Mouse (Mus musculus) ES-E14 (cell line): ENCODE measurements at regions not wholly inside any gene's neighbourhood (a gene's known extent, or its start where the extent isn't known, plus 50 kb on each side); places are given as distances from the start of the nearest gene placed in this dataset.

Source experiments
- DNase-seq: peaks from one replicate; pipeline ENCODE4 v3.0.0-alpha.2; 2013; ENCODE audit warnings: low read depth, low spot score
- H3K27ac ChIP-seq: 2 replicates; pipeline ENCODE4 v1.5.1; 2012; ENCODE audit warnings: low read depth, mild to moderate bottlenecking, low read length, moderate library complexity, mixed read lengths; ENCODE audit not compliant: poor library complexity, insufficient read depth, severe bottlenecking
- H3K36me3 ChIP-seq: 2 replicates; pipeline ENCODE4 v1.6.1; 2012; ENCODE audit warnings: mild to moderate bottlenecking, low read length, moderate library complexity, mixed read lengths; ENCODE audit not compliant: control insufficient read depth, poor library complexity, insufficient read depth, severe bottlenecking
- H3K4me1 ChIP-seq, 2 experiments: fragments of 150-350 bp in 1 of 2; sonication (generic) in 1 of 2; 2 replicates each; pipeline ENCODE4 v1.6.1; 2012; ENCODE audit warnings: low read length in 2 of 2, mild to moderate bottlenecking in 1 of 2, mixed read lengths in 1 of 2; ENCODE audit not compliant: control insufficient read depth in 2 of 2, insufficient read depth in 2 of 2, poor library complexity in 1 of 2
- H3K4me3 ChIP-seq, 2 experiments: fragments of 150-350 bp in 1 of 2; sonication (generic) in 1 of 2; 2 replicates each; pipeline ENCODE4 v1.5.1; 2012; ENCODE audit warnings: low read length in 2 of 2, low read depth in 1 of 2, mild to moderate bottlenecking in 1 of 2, mixed read lengths in 1 of 2; ENCODE audit not compliant: insufficient read depth in 1 of 2, poor library complexity in 1 of 2, severe bottlenecking in 1 of 2
- H3K9ac ChIP-seq: 2 replicates; pipeline ENCODE4 v1.6.1; 2012; ENCODE audit warnings: low read depth, mild to moderate bottlenecking, low read length, mixed read lengths; ENCODE audit not compliant: poor library complexity, insufficient read depth, severe bottlenecking
- H3K9me3 ChIP-seq: fragments of 150-350 bp; sonication (generic); 2 replicates; pipeline ENCODE4 v1.6.1; 2012; ENCODE audit warnings: low read depth, mild to moderate bottlenecking, low read length; ENCODE audit not compliant: control insufficient read depth, insufficient read depth
- CHD2 ChIP-seq: IDR thresholded peaks from 2 replicates; pipeline ENCODE4 v1.6.1; 2014; ENCODE audit warnings: mild to moderate bottlenecking, low read depth, low read length, inconsistent platforms
- HCFC1 ChIP-seq: IDR thresholded peaks from 2 replicates; pipeline ENCODE4 v1.6.1; 2012; ENCODE audit warnings: low read length, inconsistent platforms, borderline replicate concordance; ENCODE audit not compliant: insufficient read depth
- MAFK ChIP-seq: IDR thresholded peaks from 2 replicates; pipeline ENCODE4 v1.6.1; 2014; ENCODE audit warnings: mild to moderate bottlenecking, low read depth, low read length, inconsistent platforms; ENCODE audit not compliant: insufficient read depth
- ZC3H11A ChIP-seq: IDR thresholded peaks from 2 replicates; pipeline ENCODE4 v1.6.1; 2012; ENCODE audit warnings: low read depth, mild to moderate bottlenecking, inconsistent platforms, low read length, borderline replicate concordance
- ZNF384 ChIP-seq: IDR thresholded peaks from 2 replicates; pipeline ENCODE4 v1.6.1; 2012; ENCODE audit warnings: low read depth, low read length, inconsistent platforms
- in situ Hi-C, 2 experiments: fragments of 600-800 bp; cut with MboI; formaldehyde crosslinking; loops; one replicate each; pipeline ENCODE4 v1.15.1; 2025; ENCODE audit warnings: low sequenced_read_pairs in 2 of 2, inconsistent platforms in 1 of 2; ENCODE audit not compliant: unreplicated experiment in 2 of 2

DNA sequence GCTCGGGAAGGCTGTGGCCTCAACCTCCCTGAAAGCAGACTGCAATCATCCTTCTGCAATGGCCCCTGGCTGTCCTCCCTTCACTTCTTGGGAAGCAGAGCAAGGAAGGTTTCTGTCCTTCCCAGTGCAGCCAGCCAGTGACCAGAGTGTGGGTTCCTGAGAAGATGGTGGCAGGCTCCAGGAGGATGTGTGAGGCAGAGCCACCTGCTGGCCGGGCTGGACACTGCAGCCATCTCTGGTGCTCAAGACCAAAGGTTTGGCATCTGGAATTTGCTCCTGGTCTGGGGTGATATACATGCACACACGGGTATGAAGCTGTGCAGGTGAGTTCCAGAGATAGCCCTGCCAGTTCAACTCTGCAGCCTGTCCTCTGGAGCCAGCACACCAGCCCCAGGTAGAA lies 227.2 kb upstream of the Irx4 start:
- DNase-seq: peak; percentile 47
- H3K4me1 ChIP-seq: no peaks in the 10 kb centered on the region
- TF ChIP-seq ZC3H11A: peak; percentile 60; the same call in 1 of the 2 replicates
- TF ChIP-seq HCFC1: no peak
- TF ChIP-seq ZNF384: no peak
- in situ Hi-C loops: no loop called here
- no peak overlapping the region for H3K27ac ChIP-seq
- no peak overlapping the region for H3K4me3 ChIP-seq
- H3K36me3 ChIP-seq: no peaks in the 10 kb centered on the region
- H3K9ac ChIP-seq: no peak overlapping the region
- no peaks in the 10 kb centered on the region for H3K9me3 ChIP-seq

DNA sequence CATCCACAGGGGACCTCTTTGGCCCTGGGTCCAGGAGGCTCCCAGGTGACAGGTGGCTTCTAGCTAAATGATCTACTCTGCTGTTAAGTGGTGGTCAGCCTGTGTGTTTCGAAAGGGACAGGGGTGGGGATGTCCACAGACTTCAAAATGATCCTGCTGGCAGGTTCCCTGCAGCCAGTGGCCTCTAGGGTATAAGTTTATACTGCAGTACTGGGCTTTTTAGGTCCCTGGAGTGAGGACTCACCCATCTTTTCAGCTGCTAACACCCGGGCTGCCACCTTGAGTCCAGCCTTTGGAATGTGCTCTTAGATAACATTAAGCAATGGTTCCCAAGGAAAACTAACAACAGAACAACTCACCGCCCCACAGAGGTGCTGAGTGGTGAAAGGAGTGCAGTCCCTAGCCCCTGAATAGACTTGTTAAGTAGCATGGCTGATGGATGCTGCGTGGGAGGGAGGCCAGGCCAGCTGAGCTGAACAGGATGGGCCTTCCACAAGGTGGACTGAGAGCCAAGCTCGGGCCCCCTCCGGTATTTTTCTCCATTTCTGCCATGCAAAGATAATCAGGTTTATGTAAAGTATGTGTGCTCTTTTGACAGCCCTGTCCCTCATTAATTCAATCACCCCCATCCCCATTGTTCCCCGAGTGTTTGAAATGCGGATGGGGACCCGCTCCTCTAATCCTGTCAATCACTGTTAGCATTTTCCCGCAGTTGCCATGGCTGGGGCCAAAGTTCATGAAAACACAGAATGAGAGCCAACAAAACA lies 226.0 kb upstream of the Irx4 start:
- no peak overlapping the region for H3K4me3 ChIP-seq
- no peaks in the 10 kb centered on the region for H3K9me3 ChIP-seq
- H3K4me1 ChIP-seq: no peaks in the 10 kb centered on the region
- TF ChIP-seq ZC3H11A (no peak), HCFC1 (no peak), ZNF384 (no peak), MAFK (no peak), CHD2 (no peak)
- H3K27ac ChIP-seq: no peak overlapping the region
- DNase-seq: no peak
- in situ Hi-C loops: no loop called here
- no peaks in the 10 kb centered on the region for H3K36me3 ChIP-seq
- no peak overlapping the region for H3K9ac ChIP-seq

DNA sequence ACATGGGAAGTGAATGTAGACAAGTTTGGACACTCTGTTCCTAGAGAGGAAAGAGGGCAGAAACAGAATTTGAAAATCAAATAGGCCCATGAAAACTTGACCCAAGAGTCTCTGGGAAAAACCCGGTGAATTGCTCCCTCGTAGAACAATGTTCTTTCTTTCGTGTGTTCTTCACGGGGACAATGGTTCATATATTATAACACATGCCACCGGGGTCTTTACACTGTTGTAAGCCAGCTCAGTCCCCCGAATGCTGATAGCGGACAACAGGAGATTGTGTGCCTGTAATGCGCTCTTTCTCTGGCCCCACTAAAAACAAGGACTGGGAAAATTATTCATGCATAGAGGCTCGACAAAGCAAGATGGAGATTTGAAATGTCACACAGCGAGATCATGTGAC lies 225.4 kb upstream of the Irx4 start:
- no peak overlapping the region for H3K27ac ChIP-seq
- in situ Hi-C loops: no loop called here
- no peaks in the 10 kb centered on the region for H3K9me3 ChIP-seq
- no peak for DNase-seq
- no peak overlapping the region for H3K4me3 ChIP-seq
- H3K36me3 ChIP-seq: no peaks in the 10 kb centered on the region
- no peaks in the 10 kb centered on the region for H3K4me1 ChIP-seq
- no peak for TF ChIP-seq ZC3H11A
- no peak for TF ChIP-seq ZNF384
- no peak for TF ChIP-seq HCFC1
- no peak for TF ChIP-seq MAFK
- TF ChIP-seq CHD2: no peak
- no peak overlapping the region for H3K9ac ChIP-seq

DNA sequence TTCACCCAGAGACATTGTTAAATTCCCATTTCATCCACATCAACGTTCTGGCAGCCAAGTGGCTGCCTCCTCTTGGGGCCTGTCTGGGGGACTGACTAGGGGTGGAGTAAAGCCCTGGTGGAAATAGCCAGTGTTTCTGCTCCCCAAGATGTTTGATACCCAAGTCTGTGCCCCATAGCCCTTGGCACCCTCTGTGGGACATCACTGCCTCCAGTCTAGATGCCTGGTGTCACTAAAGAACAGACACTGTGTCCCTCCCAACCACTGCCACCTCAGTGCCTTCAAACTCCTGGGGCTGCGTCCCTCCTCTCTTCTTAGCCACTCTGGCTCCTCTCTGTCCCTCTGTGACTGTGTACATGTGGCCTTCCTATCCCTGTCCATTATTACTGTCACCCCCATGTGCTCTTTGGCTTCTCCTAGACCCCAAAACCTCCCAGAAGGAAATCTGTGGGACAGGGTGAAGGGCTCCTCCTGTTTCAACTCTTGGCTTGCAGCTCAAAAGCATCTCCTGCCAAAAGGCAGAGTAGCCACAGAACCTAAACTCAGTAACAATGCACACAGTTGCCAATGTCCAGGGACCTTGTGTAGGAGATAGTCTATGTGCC lies 224.8 kb upstream of the Irx4 start:
- H3K27ac ChIP-seq: no peak overlapping the region
- H3K4me3 ChIP-seq: no peak overlapping the region
- no peaks in the 10 kb centered on the region for H3K4me1 ChIP-seq
- H3K9me3 ChIP-seq: no peaks in the 10 kb centered on the region
- H3K9ac ChIP-seq: no peak overlapping the region
- no peaks in the 10 kb centered on the region for H3K36me3 ChIP-seq
- TF ChIP-seq ZC3H11A (no peak), MAFK (no peak), CHD2 (no peak), HCFC1 (no peak), ZNF384 (no peak)
- no peak for DNase-seq
- in situ Hi-C loops: no loop called here

DNA sequence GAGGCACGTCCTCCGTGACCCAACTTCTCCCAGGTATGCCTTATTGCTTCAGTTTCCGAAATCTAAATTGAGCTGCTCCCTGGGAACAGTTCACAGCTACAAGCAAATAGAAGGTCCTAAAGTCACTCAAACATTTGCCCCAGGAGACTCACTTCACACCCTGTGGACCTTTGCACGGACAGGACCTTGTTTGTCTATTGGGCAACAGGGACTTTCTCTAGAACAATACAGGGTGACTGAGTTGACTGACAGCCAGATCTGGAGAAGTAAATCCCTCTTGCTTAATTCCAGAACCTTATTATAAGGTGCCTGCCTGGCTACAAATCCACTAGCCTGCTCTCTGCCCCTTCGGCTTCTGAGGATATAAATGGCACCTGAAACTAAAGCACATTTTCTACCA lies 220.5 kb upstream of the Irx4 start:
- no peak for DNase-seq
- TF ChIP-seq MAFK (no peak), ZC3H11A (no peak), ZNF384 (no peak), CHD2 (no peak), HCFC1 (no peak)
- in situ Hi-C loops: no loop called here
- Histone ChIP-seq H3K36me3 (no peaks in the 10 kb centered on the region), H3K4me3 (no peak overlapping the region), H3K27ac (no peak overlapping the region), H3K4me1 (no peaks in the 10 kb centered on the region), H3K9ac (no peak overlapping the region), H3K9me3 (no peaks in the 10 kb centered on the region)
